Mouse (Mus musculus): ENCODE measurements around the gene Hpd. TPM values are rescaled to one million over a fixed set of nuclear protein-coding genes. Genes with fewer than 3 reads are reported as not detected.

The Hpd gene
- polyA plus RNA-seq, 2 experiments: 26.7 to 28.7 TPM

GRCm38 (mm10) chr5:123134875-123135382, 47.6 kb downstream of the Hpd start:
- Histone ChIP-seq H3K4me3 (ENCODE audit: insufficient read depth in 1 of 2, low read depth in 2 of 2, low read length in 2 of 2) (peak overlapping the region; percentile 30 to 74; a peak in 3 of 4 replicates), H3K27me3 (ENCODE audit: control insufficient read depth, insufficient read depth, low read length) (no peaks in the 10 kb centered on the region), H3K4me1 (replicated peaks; ENCODE audit: control insufficient read depth in 2 of 2, insufficient read depth in 2 of 2, low read length in 1 of 2) (peaks cover 41 to 50% of the 10 kb centered on the region in 2 experiments), H3K27ac (peak overlapping the region; percentile 26; the same call in 1 of the 2 replicates), H3K9me3 (ENCODE audit: control insufficient read depth, low read length) (no peaks in the 10 kb centered on the region), H3K9ac (replicated peaks) (peak overlapping the region; percentile 3; the same call in 1 of the 2 replicates), H3K36me3 (replicated peaks; ENCODE audit: control insufficient read depth, insufficient read depth, low read depth) (peaks cover 14% of the 10 kb centered on the region), H3K4me2 (ENCODE audit: low read depth) (peak overlapping the region; percentile 100)
- ATAC-seq (ENCODE audit: insufficient read depth) (no peak), DNase-seq (ENCODE audit: low read depth in 3 of 3, low spot score in 3 of 3) (no peak)
- no peak for TF ChIP-seq EP300 (IDR thresholded peaks at IDR 0.05; ENCODE audit: low read depth)
- no peak for TF ChIP-seq CTCF (IDR thresholded peaks at IDR 0.05; ENCODE audit: low read depth)
- WGBS (ENCODE audit: insufficient replicate concordance): 54% methylated on average over 8 of the region's 8 CpGs

GRCm38 (mm10) chr5:123134186-123134874, 48.2 kb downstream of the Hpd start:
- Histone ChIP-seq H3K36me3 (replicated peaks; ENCODE audit: control insufficient read depth, insufficient read depth, low read depth) (peaks cover 14% of the 10 kb centered on the region), H3K9me3 (ENCODE audit: control insufficient read depth, low read length) (no peaks in the 10 kb centered on the region), H3K27me3 (ENCODE audit: control insufficient read depth, insufficient read depth, low read length) (no peaks in the 10 kb centered on the region), H3K4me3 (ENCODE audit: insufficient read depth in 1 of 2, low read depth in 2 of 2, low read length in 2 of 2) (peak overlapping the region in 1 of 2 experiments; percentile 74; a peak in 2 of 4 replicates), H3K9ac (replicated peaks) (peak overlapping the region; percentile 18; the same call in 1 of the 2 replicates), H3K27ac (peak overlapping the region; percentile 26), H3K4me2 (ENCODE audit: low read depth) (peak overlapping the region; percentile 100), H3K4me1 (replicated peaks; ENCODE audit: control insufficient read depth in 2 of 2, insufficient read depth in 2 of 2, low read length in 1 of 2) (peaks cover 39 to 50% of the 10 kb centered on the region in 2 experiments)
- ATAC-seq (ENCODE audit: insufficient read depth) (no peak), DNase-seq (ENCODE audit: low read depth in 3 of 3, low spot score in 3 of 3) (no peak)
- TF ChIP-seq CTCF (IDR thresholded peaks at IDR 0.05; ENCODE audit: low read depth) (no peak), EP300 (IDR thresholded peaks at IDR 0.05; ENCODE audit: low read depth) (no peak)
- WGBS (ENCODE audit: insufficient replicate concordance): 48% methylated on average over 13 of the region's 13 CpGs

GRCm38 (mm10) chr5:123133784-123134143, 48.8 kb downstream of the Hpd start:
- Histone ChIP-seq H3K4me1 (replicated peaks; ENCODE audit: control insufficient read depth in 2 of 2, insufficient read depth in 2 of 2, low read length in 1 of 2) (peaks cover 39 to 52% of the 10 kb centered on the region in 2 experiments), H3K4me3 (ENCODE audit: insufficient read depth in 1 of 2, low read depth in 2 of 2, low read length in 2 of 2) (no peak overlapping the region), H3K9ac (replicated peaks) (no peak overlapping the region), H3K27ac (no peak overlapping the region; the same call in 1 of the 2 replicates), H3K36me3 (replicated peaks; ENCODE audit: control insufficient read depth, insufficient read depth, low read depth) (peaks cover 14% of the 10 kb centered on the region), H3K9me3 (ENCODE audit: control insufficient read depth, low read length) (no peaks in the 10 kb centered on the region), H3K4me2 (ENCODE audit: low read depth) (no peak overlapping the region), H3K27me3 (ENCODE audit: control insufficient read depth, insufficient read depth, low read length) (no peaks in the 10 kb centered on the region)
- DNase-seq (ENCODE audit: low read depth in 3 of 3, low spot score in 3 of 3): no peak
- 56% methylated on average over 7 of the region's 7 CpGs for WGBS (ENCODE audit: insufficient replicate concordance)
- no peak for TF ChIP-seq CTCF (IDR thresholded peaks at IDR 0.05; ENCODE audit: low read depth)
- no peak for TF ChIP-seq EP300 (IDR thresholded peaks at IDR 0.05; ENCODE audit: low read depth)
- no peak for ATAC-seq (ENCODE audit: insufficient read depth)

GRCm38 (mm10) chr5:123133083-123133783, 49.3 kb downstream of the Hpd start:
- H3K36me3 ChIP-seq (replicated peaks; ENCODE audit: control insufficient read depth, insufficient read depth, low read depth): peaks cover 14% of the 10 kb centered on the region
- H3K4me2 ChIP-seq (ENCODE audit: low read depth): peak overlapping the region; percentile 90
- peak overlapping the region; percentile 62 for H3K27ac ChIP-seq
- no peak overlapping the region for H3K9ac ChIP-seq (replicated peaks)
- H3K4me3 ChIP-seq (ENCODE audit: insufficient read depth in 1 of 2, low read depth in 2 of 2, low read length in 2 of 2): peak overlapping the region in 1 of 2 experiments; percentile 59; a peak in 2 of 4 replicates
- H3K9me3 ChIP-seq (ENCODE audit: control insufficient read depth, low read length): no peaks in the 10 kb centered on the region
- H3K27me3 ChIP-seq (ENCODE audit: control insufficient read depth, insufficient read depth, low read length): no peaks in the 10 kb centered on the region
- H3K4me1 ChIP-seq (replicated peaks; ENCODE audit: control insufficient read depth in 2 of 2, insufficient read depth in 2 of 2, low read length in 1 of 2): peaks cover 39 to 57% of the 10 kb centered on the region in 2 experiments
- TF ChIP-seq EP300 (IDR thresholded peaks at IDR 0.05; ENCODE audit: low read depth): peak; percentile 32; the same call in 1 of the 2 replicates
- TF ChIP-seq CTCF (IDR thresholded peaks at IDR 0.05; ENCODE audit: low read depth): peak; percentile 100
- 16% methylated on average over 18 of the region's 18 CpGs for WGBS (ENCODE audit: insufficient replicate concordance)
- DNase-seq (ENCODE audit: low read depth in 3 of 3, low spot score in 3 of 3) (no peak), ATAC-seq (ENCODE audit: insufficient read depth) (no peak)

All from liver, embryonic 14.5 days (tissue).